Mouse (Mus musculus): Measurements from ENCODE around the gene Prr14. TPM values are rescaled to one million over a fixed set of nuclear protein-coding genes. Genes with fewer than 3 reads are reported as not detected.
A peak's percentile ranks its signal among the peaks of the same experiment; 100 is the strongest.
"Not testable (repeated sequence)": the region's sequence is repeated elsewhere in the genome, so short reads cannot be mapped to it uniquely, and the experiment has no call there.

The Prr14 gene
- polyA plus RNA-seq, 1 experiment, result 46.1 TPM

DNA sequence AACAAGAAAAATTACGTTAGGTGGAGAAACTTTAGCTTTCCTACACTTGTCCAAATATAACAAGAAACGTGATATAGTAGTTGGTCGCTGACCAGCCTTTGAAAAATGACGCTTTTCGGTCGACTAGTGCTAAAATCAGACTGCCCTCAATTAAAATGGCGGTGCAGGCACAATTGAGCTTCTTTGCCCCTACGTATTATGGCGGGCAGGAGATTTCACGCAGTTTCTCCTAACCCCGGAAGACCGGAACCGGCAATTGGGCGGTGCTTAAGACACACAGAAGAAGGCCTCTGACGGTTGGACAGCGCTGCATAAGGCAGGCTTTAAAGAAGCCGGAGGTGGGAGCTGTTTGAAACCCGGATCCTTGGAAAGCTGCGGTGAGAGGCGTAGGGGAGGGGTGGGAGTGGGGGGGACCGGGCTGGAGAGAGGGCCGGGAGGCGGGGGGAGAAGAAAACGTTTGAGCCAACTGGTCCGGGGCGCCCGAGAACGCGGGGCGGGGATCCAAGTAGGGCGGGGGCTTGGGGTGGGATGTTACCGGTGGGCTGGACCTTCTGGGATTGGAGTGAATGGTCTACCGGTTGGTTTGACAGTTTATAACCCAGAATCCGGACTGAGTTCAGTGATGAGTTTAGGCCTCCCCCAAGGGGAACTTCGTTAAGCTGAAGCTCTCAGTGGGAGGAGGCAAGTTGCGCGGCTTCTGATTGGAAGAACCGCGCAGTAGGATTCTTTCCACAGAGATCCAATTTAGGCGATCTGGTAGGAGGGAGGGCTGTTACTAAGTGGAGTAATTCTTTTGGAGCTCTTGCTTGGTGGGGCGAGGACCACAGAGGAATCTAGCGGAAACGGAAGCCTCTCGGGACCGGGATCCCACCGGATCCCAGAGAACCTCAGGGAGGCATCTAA, 11.6 kb downstream of the Prr14 start:
- peak; percentile 97 for DNase-seq (ENCODE audit: extremely low spot score in 1 of 2, low spot score in 1 of 2)

DNA sequence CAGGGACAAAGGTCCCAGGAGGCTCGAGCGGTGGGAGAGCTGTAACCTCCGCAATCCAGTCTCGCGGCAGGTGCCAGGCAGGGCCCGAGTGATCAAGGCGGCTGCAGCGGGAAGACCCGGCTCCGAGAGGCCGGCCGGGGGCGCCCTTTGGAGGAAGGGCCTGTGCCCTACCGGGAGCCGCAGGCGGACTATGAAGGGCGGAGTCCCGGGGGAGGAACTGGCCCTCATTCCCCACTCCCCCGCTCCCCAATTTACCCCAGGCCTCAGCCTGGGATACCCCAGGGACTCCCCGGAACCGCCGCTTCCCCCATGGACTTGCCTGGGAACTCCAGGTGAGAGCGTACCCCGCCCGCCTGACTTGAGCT, 12.2 kb downstream of the Prr14 start:
- no peak for DNase-seq (ENCODE audit: extremely low spot score in 1 of 2, low spot score in 1 of 2)

GRCm38 (mm10) chr7:127472060-127472459, 12.6 kb downstream of the Prr14 start:
- no peak for DNase-seq (ENCODE audit: extremely low spot score in 1 of 2, low spot score in 1 of 2)

DNA sequence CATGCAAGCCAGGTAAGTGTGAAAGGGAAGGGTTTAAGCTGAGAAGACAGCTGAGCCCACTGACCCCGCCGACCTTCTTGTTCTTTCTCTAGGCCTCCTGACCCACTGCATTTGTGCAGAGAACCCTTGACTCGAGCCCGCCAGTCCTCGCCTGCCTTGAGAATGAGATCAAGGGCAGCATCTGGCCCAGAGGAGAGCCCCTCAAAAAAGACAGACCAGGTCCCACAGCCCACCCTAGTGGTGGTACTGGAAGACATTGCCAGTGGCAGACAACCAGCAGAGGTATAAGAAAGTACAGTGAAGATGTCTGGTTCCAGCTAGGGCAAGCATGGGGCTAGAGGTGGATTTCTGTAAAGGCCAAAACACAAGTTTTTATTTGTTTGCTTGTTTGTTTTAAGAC, 14.3 kb downstream of the Prr14 start:
- no peak for DNase-seq (ENCODE audit: extremely low spot score in 1 of 2, low spot score in 1 of 2)

DNA sequence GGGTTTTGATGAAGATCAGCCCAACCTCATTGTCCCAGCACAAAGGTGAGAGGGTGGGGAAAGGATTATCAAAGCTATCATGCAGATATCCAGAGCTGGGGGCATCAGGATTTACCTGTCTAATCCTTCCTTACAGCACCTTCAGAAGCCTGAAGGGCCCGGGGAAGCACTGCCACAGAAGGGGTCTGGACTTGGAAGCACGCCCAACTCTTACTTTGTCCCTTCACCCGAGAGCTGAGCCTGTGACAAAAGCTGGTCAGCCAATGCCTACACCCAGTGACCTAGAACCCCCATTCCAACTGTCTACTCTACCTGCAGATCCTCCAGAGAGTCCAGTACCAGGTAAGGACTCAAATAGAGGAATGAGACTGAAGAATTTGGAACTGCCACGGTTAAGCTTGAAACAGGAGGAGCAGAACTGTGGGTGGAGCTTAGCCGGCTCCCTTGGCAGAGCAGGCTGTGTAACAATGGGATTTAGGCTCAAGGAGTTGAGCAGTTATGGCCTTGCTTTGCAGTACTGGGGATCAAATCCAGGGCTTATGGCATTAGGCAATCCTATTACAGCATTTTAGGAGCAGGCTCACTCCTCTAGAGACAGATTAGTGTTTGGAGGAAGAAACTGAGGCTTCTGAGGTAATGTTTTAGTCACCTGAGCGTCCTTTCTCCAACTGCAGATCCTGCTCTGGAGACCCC, 15.1 kb downstream of the Prr14 start:
- DNase-seq (ENCODE audit: extremely low spot score in 1 of 2, low spot score in 1 of 2), result no peak

- DNase-seq (ENCODE audit: extremely low spot score in 1 of 2, low spot score in 1 of 2), result no peak
Observed at GRCm38 (mm10) chr7:127475186-127475740, 15.9 kb downstream of the Prr14 start.

DNA sequence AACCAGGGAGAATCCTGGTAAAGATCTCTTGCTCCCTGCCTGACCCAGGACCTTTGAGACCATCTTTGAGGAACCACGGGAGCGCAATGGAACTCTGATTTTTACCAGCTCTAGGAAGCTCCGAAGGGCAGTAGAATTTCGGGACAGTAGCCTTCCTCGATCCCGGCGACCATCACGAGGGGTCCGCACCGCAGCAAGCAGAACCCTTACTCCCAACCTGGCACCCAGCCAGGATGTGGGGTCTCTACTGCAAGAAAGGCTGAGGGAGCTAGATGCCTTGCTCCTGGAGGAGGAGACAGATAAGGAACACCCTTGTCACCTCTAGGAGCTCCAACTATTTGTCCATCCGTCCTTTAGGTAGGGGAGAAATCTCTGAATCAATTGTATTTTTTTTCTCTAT, 16.9 kb downstream of the Prr14 start:
- no peak for DNase-seq (ENCODE audit: extremely low spot score in 1 of 2, low spot score in 1 of 2)

DNA sequence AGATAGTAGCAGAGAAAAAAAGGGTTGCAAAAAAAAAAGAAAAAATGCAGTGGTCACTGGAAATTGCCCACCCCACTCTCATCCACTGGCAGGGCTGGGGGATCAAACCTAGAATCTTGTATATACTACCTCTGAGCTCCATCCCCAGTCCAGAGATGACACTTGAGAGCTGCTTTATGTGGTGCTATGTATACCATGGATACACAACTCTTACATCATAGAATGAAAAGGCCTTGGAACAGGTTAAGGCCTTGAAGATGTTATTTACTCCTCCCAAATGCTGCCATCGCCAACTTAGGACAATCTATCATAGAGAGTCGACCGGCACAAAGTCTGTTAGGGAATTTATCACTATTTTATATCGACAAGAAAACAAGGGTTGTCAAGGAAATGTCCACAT, 17.4 kb downstream of the Prr14 start:
- no peak for DNase-seq (ENCODE audit: extremely low spot score in 1 of 2, low spot score in 1 of 2)

GRCm38 (mm10) chr7:127477687-127478634, 18.6 kb downstream of the Prr14 start:
- peak; percentile 100 for DNase-seq (ENCODE audit: extremely low spot score in 1 of 2, low spot score in 1 of 2)

- peak; percentile 94 to 95 for DNase-seq (ENCODE audit: extremely low spot score in 1 of 2, low spot score in 1 of 2)
Observed at GRCm38 (mm10) chr7:127478635-127479317, 19.4 kb downstream of the Prr14 start, which contains the start of gene Fbrs. TSS of gene Fbrs (plus strand) at chr7:127479199.

DNA sequence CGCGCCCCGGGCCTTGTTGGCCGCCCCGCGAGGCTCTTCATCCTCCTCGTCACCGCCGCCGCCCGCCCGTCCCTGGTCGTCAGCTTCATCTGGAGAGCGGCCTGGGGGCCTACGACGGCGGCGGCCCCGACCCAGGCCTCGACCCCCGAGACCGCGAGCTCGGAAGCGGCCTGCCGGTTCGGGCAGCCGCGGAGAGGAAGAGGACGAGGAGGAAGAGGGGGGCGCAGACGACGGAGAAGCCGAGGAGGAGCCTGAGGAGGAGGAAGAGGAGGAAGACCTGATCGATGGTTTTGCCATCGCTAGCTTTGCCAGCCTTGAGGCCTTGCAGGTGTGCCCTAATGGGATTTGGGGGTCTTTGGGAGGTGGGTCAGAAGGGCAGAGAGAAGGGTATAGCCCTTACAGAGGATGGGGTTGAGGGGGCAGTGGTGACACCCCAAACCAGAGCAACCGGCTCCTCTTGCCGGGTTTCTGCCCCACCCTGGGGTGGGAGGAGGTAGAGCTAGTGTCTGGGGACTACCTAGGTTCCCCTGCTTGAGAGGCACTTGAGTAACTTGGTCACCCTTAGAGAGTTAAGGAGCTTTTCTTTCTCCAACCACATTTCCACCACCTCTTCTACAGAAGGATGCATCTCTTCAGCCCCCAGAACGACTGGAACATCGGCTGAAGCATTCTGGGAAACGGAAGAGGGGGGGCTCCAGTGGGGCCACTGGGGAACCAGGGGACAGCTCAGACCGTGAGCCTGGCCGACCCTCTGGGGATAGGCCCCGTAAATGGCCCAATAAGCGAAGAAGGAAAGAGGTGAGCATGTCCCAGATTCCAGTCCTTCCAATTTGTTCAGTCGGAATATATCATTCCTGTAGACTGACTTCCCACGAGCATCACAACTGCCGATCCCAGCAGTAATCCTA, 20.2 kb downstream of the Prr14 start:
- no peak for DNase-seq (ENCODE audit: extremely low spot score in 1 of 2, low spot score in 1 of 2)

GRCm38 (mm10) chr7:127480321-127480720, 20.9 kb downstream of the Prr14 start:
- no peak for DNase-seq (ENCODE audit: extremely low spot score in 1 of 2, low spot score in 1 of 2)

DNA sequence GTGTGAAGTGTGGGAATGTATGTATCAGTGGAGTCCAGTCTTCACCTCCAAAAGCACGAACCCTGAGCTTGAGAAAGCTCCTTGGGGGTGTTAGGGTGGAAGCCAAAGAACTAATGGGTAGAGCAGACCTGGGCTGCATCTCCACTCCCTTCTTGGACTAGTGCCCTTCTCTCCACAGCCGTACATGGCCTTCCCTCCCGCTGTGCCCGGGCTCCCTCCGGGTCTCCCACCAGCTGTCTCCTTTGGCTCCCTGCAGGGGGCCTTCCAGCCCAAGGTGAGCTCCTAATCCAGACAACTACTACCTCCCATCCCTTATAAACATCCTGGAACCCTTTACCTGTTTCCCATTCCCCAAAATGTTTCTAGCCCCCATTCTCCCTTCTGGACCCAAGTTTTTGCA, 26.0 kb downstream of the Prr14 start:
- DNase-seq (ENCODE audit: extremely low spot score in 1 of 2, low spot score in 1 of 2), result no peak

- DNase-seq (ENCODE audit: extremely low spot score in 1 of 2, low spot score in 1 of 2), result not testable (repeated sequence)
Observed at GRCm38 (mm10) chr7:127488364-127488763, 29.0 kb downstream of the Prr14 start.

- no peak for DNase-seq (ENCODE audit: extremely low spot score in 1 of 2, low spot score in 1 of 2)
Observed at GRCm38 (mm10) chr7:127489982-127490381, 30.6 kb downstream of the Prr14 start.

- DNase-seq (ENCODE audit: extremely low spot score in 1 of 2, low spot score in 1 of 2), result no peak
Observed at GRCm38 (mm10) chr7:127491846-127492245, 32.4 kb downstream of the Prr14 start.

GRCm38 (mm10) chr7:127494648-127495047, 35.2 kb downstream of the Prr14 start:
- DNase-seq (ENCODE audit: extremely low spot score in 1 of 2, low spot score in 1 of 2), result no peak

DNA sequence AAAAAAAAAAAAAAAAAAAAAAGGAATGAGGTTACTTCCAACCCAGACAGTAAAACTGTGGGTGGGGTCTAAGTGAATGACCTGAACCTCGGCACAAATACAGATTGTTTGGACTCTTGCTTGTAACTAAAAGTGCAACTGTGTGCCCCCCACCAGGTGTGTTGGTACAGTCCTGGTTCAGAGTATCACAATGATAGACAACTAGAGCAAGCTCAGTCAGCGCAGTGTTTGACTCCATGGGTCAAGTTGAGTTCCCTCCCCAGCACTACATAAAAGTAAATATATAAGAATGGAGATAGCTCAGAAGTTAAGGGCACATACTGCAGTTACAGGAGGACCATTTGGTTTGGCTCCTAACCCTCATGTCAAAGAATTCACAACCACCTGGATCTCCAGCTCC, 38.0 kb downstream of the Prr14 start:
- DNase-seq (ENCODE audit: extremely low spot score in 1 of 2, low spot score in 1 of 2), result no peak

GRCm38 (mm10) chr7:127498407-127498806, 39.0 kb downstream of the Prr14 start:
- DNase-seq (ENCODE audit: extremely low spot score in 1 of 2, low spot score in 1 of 2), result peak in 1 of 2 experiments; percentile 60
